Mouse (Mus musculus): Measurements from ENCODE around the gene Clec16a. TPM values are rescaled to one million over a fixed set of nuclear protein-coding genes. Genes with fewer than 3 reads are reported as not detected.

The Clec16a gene
- polyA plus RNA-seq, 2 experiments, result 2.7 to 10.0 TPM

DNA sequence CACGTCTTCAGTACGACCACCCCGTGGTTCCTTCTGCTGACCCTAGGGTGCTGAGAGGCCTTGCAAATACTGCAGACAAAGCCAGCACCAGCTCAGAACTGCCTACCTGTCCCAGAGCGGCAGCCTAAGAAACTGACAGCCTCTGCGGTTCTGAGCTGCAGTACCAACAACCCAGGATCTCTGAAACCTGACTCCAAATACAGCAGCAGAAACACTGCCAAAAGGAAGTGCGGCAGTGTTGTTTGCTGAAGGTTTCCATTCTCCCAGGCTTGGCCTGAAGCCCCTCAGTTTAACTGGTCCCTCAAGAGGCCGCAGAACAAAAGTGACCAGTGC, 3.6 kb upstream of the Clec16a start:
- ATAC-seq (ENCODE audit: insufficient read depth) (no peak), DNase-seq (ENCODE audit: low read depth in 3 of 3, low spot score in 3 of 3) (no peak)
- Histone ChIP-seq H3K27ac (no peak overlapping the region), H3K9me3 (ENCODE audit: control insufficient read depth, low read length) (no peaks in the 10 kb centered on the region), H3K4me2 (ENCODE audit: low read depth) (peak overlapping the region; percentile 92), H3K36me3 (replicated peaks; ENCODE audit: control insufficient read depth, insufficient read depth, low read depth) (no peaks in the 10 kb centered on the region), H3K4me1 (replicated peaks; ENCODE audit: control insufficient read depth in 2 of 2, insufficient read depth in 2 of 2, low read length in 1 of 2) (peaks cover 10 to 22% of the 10 kb centered on the region in 2 experiments), H3K27me3 (ENCODE audit: control insufficient read depth, insufficient read depth, low read length) (no peaks in the 10 kb centered on the region), H3K9ac (replicated peaks) (no peak overlapping the region), H3K4me3 (ENCODE audit: insufficient read depth in 1 of 2, low read depth in 2 of 2, low read length in 2 of 2) (peak overlapping the region; percentile 5 to 75; a peak in 3 of 4 replicates)
- 40% methylated on average over 7 of the region's 7 CpGs for WGBS (ENCODE audit: insufficient replicate concordance)
- no peak for TF ChIP-seq CTCF (IDR thresholded peaks at IDR 0.05; ENCODE audit: low read depth)
- no peak for TF ChIP-seq EP300 (IDR thresholded peaks at IDR 0.05; ENCODE audit: low read depth)

DNA sequence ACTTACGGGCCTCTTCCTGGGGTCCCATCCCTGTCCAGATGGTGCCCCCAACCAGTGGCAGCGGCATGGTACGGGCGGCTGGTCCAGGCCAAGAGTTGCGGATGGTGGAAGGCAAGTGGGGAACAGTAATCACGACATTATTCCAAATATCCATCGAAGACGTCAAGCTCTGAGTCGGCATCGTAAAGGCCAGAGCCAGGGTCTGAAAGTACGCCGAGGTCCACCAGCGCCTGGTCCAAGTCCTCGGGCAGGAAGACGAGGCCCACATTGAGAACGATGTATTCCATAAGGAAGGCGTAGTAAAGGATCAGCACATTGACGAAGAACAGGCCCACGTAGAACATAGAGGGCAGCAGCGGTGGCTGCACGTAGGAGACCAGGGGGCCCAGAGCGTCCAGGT, 2.9 kb upstream of the Clec16a start:
- Histone ChIP-seq H3K4me2 (ENCODE audit: low read depth) (peak overlapping the region; percentile 92), H3K4me3 (ENCODE audit: insufficient read depth in 1 of 2, low read depth in 2 of 2, low read length in 2 of 2) (peak overlapping the region; percentile 63 to 75), H3K36me3 (replicated peaks; ENCODE audit: control insufficient read depth, insufficient read depth, low read depth) (no peaks in the 10 kb centered on the region), H3K9ac (replicated peaks) (peak overlapping the region; percentile 56), H3K4me1 (replicated peaks; ENCODE audit: control insufficient read depth in 2 of 2, insufficient read depth in 2 of 2, low read length in 1 of 2) (peaks cover 10 to 22% of the 10 kb centered on the region in 2 experiments), H3K27me3 (ENCODE audit: control insufficient read depth, insufficient read depth, low read length) (no peaks in the 10 kb centered on the region), H3K27ac (no peak overlapping the region), H3K9me3 (ENCODE audit: control insufficient read depth, low read length) (no peaks in the 10 kb centered on the region)
- no peak for ATAC-seq (ENCODE audit: insufficient read depth)
- TF ChIP-seq CTCF (IDR thresholded peaks at IDR 0.05; ENCODE audit: low read depth) (no peak), EP300 (IDR thresholded peaks at IDR 0.05; ENCODE audit: low read depth) (no peak)
- WGBS (ENCODE audit: insufficient replicate concordance), result 10% methylated on average over 22 of the region's 22 CpGs
- DNase-seq (ENCODE audit: low read depth in 3 of 3, low spot score in 3 of 3), result no peak

DNA sequence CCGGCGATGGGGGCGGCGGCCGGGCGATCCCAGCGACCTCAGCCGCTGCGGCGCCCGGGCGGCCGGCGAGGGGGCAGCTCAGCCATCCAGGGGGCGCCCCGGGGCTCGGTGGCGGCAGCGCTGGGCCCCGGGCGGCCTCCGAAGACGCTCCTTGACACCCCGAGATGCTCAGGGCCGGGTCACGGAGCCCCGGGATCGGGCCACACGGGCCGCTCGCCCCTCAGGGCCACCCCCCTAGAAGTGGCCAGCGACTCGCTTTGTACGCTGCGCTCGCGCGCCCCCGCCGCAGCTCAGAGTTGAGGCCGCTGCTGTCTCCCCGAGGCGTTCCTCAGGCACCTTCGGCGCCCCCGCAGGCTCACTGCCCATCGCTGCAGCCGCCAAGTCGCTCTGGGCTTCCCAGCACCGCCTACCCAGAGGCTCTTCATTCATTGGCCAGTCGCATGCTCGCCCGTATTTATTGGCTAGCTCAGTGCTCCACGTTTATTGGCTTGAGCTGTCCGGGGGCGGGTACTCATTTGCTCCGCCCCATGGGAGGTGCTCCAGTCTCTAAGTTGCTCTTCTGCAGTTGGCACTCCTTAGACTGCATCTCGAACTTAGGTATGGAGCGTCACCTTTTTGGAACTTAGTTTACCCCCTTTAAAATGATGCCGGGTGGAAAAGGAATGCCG, 2.3 kb upstream of the Clec16a start, which contains the start of gene Dexi:
Gene Dexi (minus strand): TSS at position 357 of the 668 bp plus-strand sequence.
- Histone ChIP-seq H3K4me3 (ENCODE audit: insufficient read depth in 1 of 2, low read depth in 2 of 2, low read length in 2 of 2) (peak within 1 kb of the TSS; percentile 63 to 75), H3K27ac (no peak within 1 kb of the TSS), H3K36me3 (replicated peaks; ENCODE audit: control insufficient read depth, insufficient read depth, low read depth) (no peaks in the 10 kb centered on the region), H3K9me3 (ENCODE audit: control insufficient read depth, low read length) (no peaks in the 10 kb centered on the region), H3K4me1 (replicated peaks; ENCODE audit: control insufficient read depth in 2 of 2, insufficient read depth in 2 of 2, low read length in 1 of 2) (peaks cover 10 to 22% of the 10 kb centered on the region in 2 experiments), H3K27me3 (ENCODE audit: control insufficient read depth, insufficient read depth, low read length) (no peaks in the 10 kb centered on the region), H3K9ac (replicated peaks) (peak within 1 kb of the TSS; percentile 56), H3K4me2 (ENCODE audit: low read depth) (peak within 1 kb of the TSS; percentile 92)
- peak; percentile 94 to 96 (median 96) for DNase-seq (ENCODE audit: low read depth in 3 of 3, low spot score in 3 of 3)
- TF ChIP-seq CTCF (IDR thresholded peaks at IDR 0.05; ENCODE audit: low read depth) (peak; percentile 49), EP300 (IDR thresholded peaks at IDR 0.05; ENCODE audit: low read depth) (no peak)
- peak; percentile 92 for ATAC-seq (ENCODE audit: insufficient read depth)
- WGBS (ENCODE audit: insufficient replicate concordance), result under 1% methylated on average over 61 of the region's 61 CpGs

DNA sequence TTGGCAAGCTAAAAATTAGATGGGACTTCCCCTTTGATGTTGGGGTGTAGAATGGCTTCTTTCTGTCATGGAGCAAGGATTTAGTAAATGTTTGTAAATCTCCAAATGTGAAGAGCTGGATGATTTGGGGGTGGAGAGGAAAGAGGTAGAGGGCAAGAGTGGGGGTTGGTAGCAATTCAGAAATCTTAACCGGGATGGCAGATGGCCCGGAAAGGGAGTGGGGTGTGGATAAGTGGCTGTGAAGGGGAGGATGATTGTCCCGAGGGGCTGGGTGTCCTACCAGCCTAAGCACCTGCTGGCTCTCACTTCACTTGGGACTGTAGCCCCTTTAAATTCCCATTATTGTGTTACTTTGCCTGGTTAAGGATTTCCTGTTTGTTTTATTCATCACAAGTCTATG, 1.7 kb downstream of the Clec16a start:
- H3K27me3 ChIP-seq (ENCODE audit: control insufficient read depth, insufficient read depth, low read length), result no peaks in the 10 kb centered on the region
- H3K4me3 ChIP-seq (ENCODE audit: insufficient read depth in 1 of 2, low read depth in 2 of 2, low read length in 2 of 2), result no peak overlapping the region
- 39% methylated on average over 3 of the region's 3 CpGs for WGBS (ENCODE audit: insufficient replicate concordance)
- peaks cover 10 to 12% of the 10 kb centered on the region in 2 experiments for H3K4me1 ChIP-seq (replicated peaks; ENCODE audit: control insufficient read depth in 2 of 2, insufficient read depth in 2 of 2, low read length in 1 of 2)
- no peak for TF ChIP-seq EP300 (IDR thresholded peaks at IDR 0.05; ENCODE audit: low read depth)
- TF ChIP-seq CTCF (IDR thresholded peaks at IDR 0.05; ENCODE audit: low read depth), result no peak
- no peaks in the 10 kb centered on the region for H3K9me3 ChIP-seq (ENCODE audit: control insufficient read depth, low read length)
- ATAC-seq (ENCODE audit: insufficient read depth), result no peak
- H3K36me3 ChIP-seq (replicated peaks; ENCODE audit: control insufficient read depth, insufficient read depth, low read depth), result no peaks in the 10 kb centered on the region
- H3K9ac ChIP-seq (replicated peaks), result no peak overlapping the region
- no peak for DNase-seq (ENCODE audit: low read depth in 3 of 3, low spot score in 3 of 3)
- H3K4me2 ChIP-seq (ENCODE audit: low read depth), result peak overlapping the region; percentile 83
- no peak overlapping the region for H3K27ac ChIP-seq

DNA sequence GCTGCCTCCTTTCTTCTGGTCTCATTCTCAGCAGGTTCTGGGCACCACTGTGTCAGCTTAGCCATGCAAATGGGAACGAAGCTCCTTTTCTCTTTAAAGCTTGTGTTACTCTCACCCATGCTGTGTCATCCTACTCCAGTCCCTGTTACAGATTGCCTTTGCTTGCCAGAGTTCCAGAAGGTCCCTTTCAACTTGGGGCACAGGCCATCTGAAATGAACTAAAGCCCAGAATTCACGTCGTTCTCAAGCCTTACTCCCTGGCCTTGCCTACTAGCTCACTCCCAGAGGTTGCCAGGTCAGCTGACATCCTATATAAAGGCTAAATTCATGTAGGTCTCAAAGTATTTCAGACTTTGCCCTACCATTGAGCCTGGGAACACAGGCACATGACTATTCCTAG, 3.8 kb downstream of the Clec16a start:
- TF ChIP-seq EP300 (IDR thresholded peaks at IDR 0.05; ENCODE audit: low read depth) (no peak), CTCF (IDR thresholded peaks at IDR 0.05; ENCODE audit: low read depth) (no peak)
- H3K27ac ChIP-seq, result no peak overlapping the region
- H3K27me3 ChIP-seq (ENCODE audit: control insufficient read depth, insufficient read depth, low read length), result no peaks in the 10 kb centered on the region
- no peak overlapping the region for H3K4me2 ChIP-seq (ENCODE audit: low read depth)
- peaks cover 6 to 8% of the 10 kb centered on the region in 2 experiments for H3K4me1 ChIP-seq (replicated peaks; ENCODE audit: control insufficient read depth in 2 of 2, insufficient read depth in 2 of 2, low read length in 1 of 2)
- H3K9ac ChIP-seq (replicated peaks), result no peak overlapping the region
- WGBS (ENCODE audit: insufficient replicate concordance), result 59% methylated on average over 3 of the region's 3 CpGs
- no peak for DNase-seq (ENCODE audit: low read depth in 3 of 3, low spot score in 3 of 3)
- H3K4me3 ChIP-seq (ENCODE audit: insufficient read depth in 1 of 2, low read depth in 2 of 2, low read length in 2 of 2), result no peak overlapping the region
- no peak for ATAC-seq (ENCODE audit: insufficient read depth)
- no peaks in the 10 kb centered on the region for H3K36me3 ChIP-seq (replicated peaks; ENCODE audit: control insufficient read depth, insufficient read depth, low read depth)
- no peaks in the 10 kb centered on the region for H3K9me3 ChIP-seq (ENCODE audit: control insufficient read depth, low read length)

Measured in liver, embryonic 14.5 days (tissue).